Comparison of ENCODE assay signal across 9 mouse cellular contexts in genomic region chr12:98212457-98213175, GRCm38 (mm10). TPM values are rescaled to one million over a fixed set of nuclear protein-coding genes. Genes with fewer than 3 reads are reported as not detected.
A peak's percentile ranks its signal among the peaks of the same experiment; 100 is the strongest.
DNase-seq lines count a peak whose midpoint lies in the region; ATAC-seq and TF ChIP-seq lines count a peak whose summit lies in the region.
"Had no signal": no experiment of that assay in that cellular context is flagged by ENCODE, and none has a peak within 500 bp of the region (broad histone marks: within the 10 kb centered on the region; RNA-seq: fewer than 3 reads in every experiment).

No protein-coding gene starts in this region.

- no peak overlapping the region for H3K4me3 ChIP-seq in gastrocnemius, adult 2 months
- H3K4me3 ChIP-seq: limb, embryonic 15.5 days had no signal

- intact Hi-C loops in gastrocnemius, adult 2 months (cut with DNase I) = loop anchor here (2.0 to 5.0 kb wide), 2 partner anchors 66 to 135 kb away; no protein-coding TSS in a partner anchor
- intact Hi-C loops in gastrocnemius, postnatal 36 days (cut with DNase I) = loop anchor here (5.0 kb wide), 1 partner anchor 135 kb away; no protein-coding TSS in a partner anchor

- no peak overlapping the region for H3K27ac ChIP-seq in gastrocnemius, adult 2 months
- H3K27ac ChIP-seq: limb, embryonic 15.5 days had no signal

- TF ChIP-seq CTCF in gastrocnemius, adult 2 months (IDR thresholded peaks at IDR 0.05) = peak; percentile 85

- WGBS in large intestine, adult 2 months = 88% methylated on average over 13 of the region's 13 CpGs

- ATAC-seq in granulocyte monocyte progenitor cell, adult 5-6 weeks (replicated peaks; ENCODE audit: poor library complexity, severe bottlenecking) = peak; percentile 48; the same call in 1 of the 2 replicates
- peak; percentile 73; the same call in 1 of the 2 replicates for ATAC-seq in monocyte, adult 5-6 weeks (replicated peaks; ENCODE audit: insufficient number of reproducible peaks, low FRiP score, low TSS enrichment, poor library complexity, severe bottlenecking)

- DNase-seq in gastrocnemius, adult 2 months = no peak
- no peak for DNase-seq in gastrocnemius, postnatal 4 days (ENCODE audit: low spot score in 2 of 2)
- DNase-seq in CD4-positive helper T cell, adult 2 months (ENCODE audit: low read depth, low spot score) = peak; percentile 60
- peak; percentile 21 for DNase-seq in c-Kit-positive CD71-positive TER-119-negative erythroid progenitor cells, embryonic 14.5 days (ENCODE audit: low read depth)
- peak; percentile 1 for DNase-seq in large intestine, adult 2 months (ENCODE audit: low read depth, low spot score)
- DNase-seq in gastrocnemius, postnatal 36 days = no peak

RNA-seq across cellular contexts. Expression of gene Galc, which starts 46.6 kb away (rescaled TPM):
- 1 to 10 TPM; 4.6 to 5.6 TPM for total RNA-seq in gastrocnemius, adult 2 months (2021)
- 1 to 10 TPM; 5.5 to 6.0 TPM for total RNA-seq in gastrocnemius, postnatal 4 days (2021)
- total RNA-seq in granulocyte monocyte progenitor cell, adult 5-6 weeks (2014; fragmentation: Nextera tagmentation) = 12.8 and 13.5 TPM in 2 replicates
- 7.0 and 10.4 TPM in 2 replicates for total RNA-seq in granulocyte monocyte progenitor cell, adult 5-6 weeks (2017)
- 2.8 and 3.2 TPM in 2 replicates for polyA plus RNA-seq in large intestine, adult 2 months (2012; rRNA removed)
- total RNA-seq in monocyte, adult 5-6 weeks (2017) = 10.6 to 15.5 TPM (median 12.9 TPM) in 3 replicates
- 1 to 10 TPM; 3.5 to 4.0 TPM for total RNA-seq in gastrocnemius, postnatal 36 days (2021)

RNA-seq across cellular contexts. Expression of gene Gpr65, which starts 55.8 kb away (rescaled TPM):
- total RNA-seq in gastrocnemius, adult 2 months (2021) = under 1 TPM; 0.11 to 0.15 TPM
- under 1 TPM; 0.25 to 0.57 TPM for total RNA-seq in gastrocnemius, postnatal 4 days (2021)
- total RNA-seq in granulocyte monocyte progenitor cell, adult 5-6 weeks (2014; fragmentation: Nextera tagmentation) = 21.4 and 39.2 TPM in 2 replicates
- 38.9 and 44.3 TPM in 2 replicates for total RNA-seq in granulocyte monocyte progenitor cell, adult 5-6 weeks (2017)
- 2.5 and 3.1 TPM in 2 replicates for polyA plus RNA-seq in large intestine, adult 2 months (2012; rRNA removed)
- 70.8 to 90.6 TPM (median 78.1 TPM) in 3 replicates for total RNA-seq in monocyte, adult 5-6 weeks (2017)
- total RNA-seq in gastrocnemius, postnatal 36 days (2021) = under 1 TPM; 0.20 TPM

Comparison
In these comparisons a context has a peak if more than half of its experiments do, and no peak if none do; other contexts are left out.
1. DNase-seq: peak in CD4-positive helper T cell, adult 2 months (single experiment), c-Kit-positive CD71-positive TER-119-negative erythroid progenitor cells, embryonic 14.5 days (single experiment) and large intestine, adult 2 months (single experiment); none in gastrocnemius, adult 2 months (single experiment), gastrocnemius, postnatal 4 days (0 of 2) and gastrocnemius, postnatal 36 days (0 of 2).
2. RNA of gene Gpr65, which starts 55.8 kb away (total RNA-seq): 70.8 to 90.6 TPM in monocyte, adult 5-6 weeks and 21.4 to 44.3 TPM in granulocyte monocyte progenitor cell, adult 5-6 weeks; 0.25 to 0.57 TPM in gastrocnemius, postnatal 4 days, 0.20 TPM in gastrocnemius, postnatal 36 days and 0.11 to 0.15 TPM in gastrocnemius, adult 2 months; every median in the first group is over 10 times any median in the second.